Mouse (Mus musculus): ENCODE measurements at regions not wholly inside any gene's neighbourhood (a gene's known extent, or its start where the extent isn't known, plus 50 kb on each side); places are given as distances from the start of the nearest gene placed in this dataset.

- Histone ChIP-seq H3K36me3 (no peaks in the 10 kb centered on the region), H3K27ac (no peak overlapping the region), H3K27me3 (no peaks in the 10 kb centered on the region), H3K4me3 (no peak overlapping the region), H3K9ac (no peak overlapping the region), H3K4me1 (no peaks in the 10 kb centered on the region), H3K9me3 (no peaks in the 10 kb centered on the region), H3K4me2 (no peak overlapping the region)
- 73% methylated on average over 9 of the region's 9 CpGs for WGBS
- ATAC-seq (ENCODE audit: insufficient number of reproducible peaks, insufficient read depth, low FRiP score, low TSS enrichment, low read depth), result no peak
Observed at GRCm38 (mm10) chr8:92427801-92428200, 70.4 kb downstream of the Irx5 start.

GRCm38 (mm10) chr8:92437075-92437663, 79.7 kb downstream of the Irx5 start:
- no peaks in the 10 kb centered on the region for H3K36me3 ChIP-seq
- no peak overlapping the region for H3K4me3 ChIP-seq
- no peak for ATAC-seq (ENCODE audit: insufficient number of reproducible peaks, insufficient read depth, low FRiP score, low TSS enrichment, low read depth)
- H3K9ac ChIP-seq, result no peak overlapping the region
- 71% methylated on average over 15 of the region's 15 CpGs for WGBS
- H3K4me2 ChIP-seq, result no peak overlapping the region
- H3K4me1 ChIP-seq, result peaks cover 14% of the 10 kb centered on the region
- H3K27ac ChIP-seq, result no peak overlapping the region
- H3K27me3 ChIP-seq, result no peaks in the 10 kb centered on the region; the same call in 1 of the 2 replicates
- H3K9me3 ChIP-seq, result no peaks in the 10 kb centered on the region

GRCm38 (mm10) chr8:92438294-92438693, 80.9 kb downstream of the Irx5 start:
- H3K4me1 ChIP-seq, result peaks cover 14% of the 10 kb centered on the region
- H3K9me3 ChIP-seq, result no peaks in the 10 kb centered on the region
- no peak overlapping the region for H3K9ac ChIP-seq
- no peak for ATAC-seq (ENCODE audit: insufficient number of reproducible peaks, insufficient read depth, low FRiP score, low TSS enrichment, low read depth)
- no peak overlapping the region for H3K4me2 ChIP-seq
- WGBS, result 37% methylated on average over 9 of the region's 9 CpGs
- H3K27me3 ChIP-seq, result no peaks in the 10 kb centered on the region; the same call in 1 of the 2 replicates
- H3K27ac ChIP-seq, result no peak overlapping the region
- H3K4me3 ChIP-seq, result no peak overlapping the region
- H3K36me3 ChIP-seq, result no peaks in the 10 kb centered on the region

DNA sequence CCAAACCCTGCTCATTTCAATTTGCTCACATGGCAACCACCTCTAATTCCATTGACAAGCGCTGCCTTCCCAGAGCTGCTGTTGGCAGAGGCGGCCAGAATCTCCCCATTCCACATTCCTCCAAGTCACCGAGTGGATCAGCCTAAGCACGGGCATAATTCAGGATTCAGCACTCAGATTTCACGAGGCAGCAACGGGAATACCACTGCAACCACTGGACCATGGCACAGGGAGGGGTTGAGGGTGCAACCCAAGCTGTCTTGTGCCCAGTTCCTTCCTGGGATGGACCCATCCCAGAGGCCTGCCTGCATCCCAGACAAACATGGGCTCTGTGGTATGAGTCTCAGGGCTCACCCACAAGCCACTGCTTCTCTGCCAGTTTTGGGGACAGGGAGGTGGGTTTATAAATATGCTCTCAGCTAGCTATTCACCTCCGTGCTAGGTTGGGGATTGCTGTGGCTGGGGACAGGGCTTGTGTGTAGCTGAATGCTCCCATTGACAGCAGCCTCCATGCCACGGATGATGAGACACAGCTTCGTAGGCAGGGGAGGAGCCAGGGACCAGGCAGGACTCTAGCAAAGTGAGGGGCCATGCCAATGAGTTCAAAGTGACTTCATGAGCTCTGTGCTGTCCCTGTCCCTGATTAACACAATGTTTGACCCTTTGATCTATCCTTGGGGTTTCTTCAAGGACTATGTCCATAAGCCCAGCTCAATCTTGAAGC, 82.5 kb downstream of the Irx5 start:
- Histone ChIP-seq H3K4me1 (peaks cover 23% of the 10 kb centered on the region), H3K9me3 (no peaks in the 10 kb centered on the region), H3K27ac (peak overlapping the region; percentile 61; the same call in 1 of the 2 replicates), H3K4me3 (no peak overlapping the region), H3K9ac (no peak overlapping the region), H3K36me3 (no peaks in the 10 kb centered on the region), H3K4me2 (no peak overlapping the region), H3K27me3 (no peaks in the 10 kb centered on the region; the same call in 1 of the 2 replicates)
- ATAC-seq (ENCODE audit: insufficient number of reproducible peaks, insufficient read depth, low FRiP score, low TSS enrichment, low read depth), result peak; percentile 79
- WGBS, result 35% methylated on average over 9 of the region's 9 CpGs

DNA sequence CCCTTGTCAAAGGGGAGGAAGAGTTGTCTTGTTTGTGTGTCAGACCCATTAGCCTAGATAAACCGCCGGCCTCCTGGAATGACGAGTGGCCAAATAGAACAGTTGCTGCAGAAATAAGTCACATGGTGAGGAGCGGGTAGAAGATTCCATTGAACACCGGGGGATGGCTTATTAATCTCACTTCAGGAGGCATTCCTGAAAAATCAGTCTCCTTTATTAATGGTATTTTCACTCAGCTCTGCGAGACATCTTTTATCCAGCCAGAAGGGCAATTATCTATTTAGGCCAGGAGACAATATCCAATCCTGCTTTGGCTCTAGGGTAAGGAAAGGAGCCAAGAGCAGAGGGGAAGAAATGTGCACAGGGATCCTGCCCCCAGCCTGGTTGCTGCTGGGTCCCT, 84.7 kb downstream of the Irx5 start:
- no peaks in the 10 kb centered on the region for H3K36me3 ChIP-seq
- no peak overlapping the region for H3K27ac ChIP-seq
- H3K9me3 ChIP-seq, result no peaks in the 10 kb centered on the region
- ATAC-seq (ENCODE audit: insufficient number of reproducible peaks, insufficient read depth, low FRiP score, low TSS enrichment, low read depth), result no peak
- no peaks in the 10 kb centered on the region; the same call in 1 of the 2 replicates for H3K27me3 ChIP-seq
- no peak overlapping the region for H3K9ac ChIP-seq
- WGBS, result 79% methylated on average over 6 of the region's 6 CpGs
- peaks cover 23% of the 10 kb centered on the region for H3K4me1 ChIP-seq
- H3K4me3 ChIP-seq, result no peak overlapping the region
- no peak overlapping the region for H3K4me2 ChIP-seq

DNA sequence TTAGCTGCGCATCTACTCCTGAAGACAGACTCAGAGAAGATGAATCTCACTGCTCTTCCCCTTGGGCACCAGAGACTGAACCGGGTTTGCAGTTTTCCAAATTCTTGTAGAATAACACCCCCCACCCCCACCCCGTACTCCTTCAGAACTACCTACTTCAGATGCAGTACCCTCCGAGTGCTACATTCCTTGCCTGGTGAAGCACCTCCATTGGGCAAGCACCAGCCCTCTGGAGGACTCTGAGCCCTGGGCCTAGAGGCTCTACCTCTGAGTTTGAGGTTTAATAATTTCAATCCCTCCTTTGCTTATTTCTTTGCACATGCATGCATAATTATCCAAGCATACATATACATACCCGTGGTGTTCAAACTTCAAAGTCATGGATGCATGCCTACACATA, 101.9 kb downstream of the Irx5 start:
- no peak overlapping the region for H3K4me2 ChIP-seq
- H3K4me1 ChIP-seq, result peaks cover 4% of the 10 kb centered on the region; the same call in 1 of the 2 replicates
- H3K9me3 ChIP-seq, result no peaks in the 10 kb centered on the region
- H3K9ac ChIP-seq, result no peak overlapping the region
- no peak overlapping the region for H3K4me3 ChIP-seq
- ATAC-seq (ENCODE audit: insufficient number of reproducible peaks, insufficient read depth, low FRiP score, low TSS enrichment, low read depth), result no peak
- WGBS, result 79% methylated on average over 5 of the region's 5 CpGs
- H3K36me3 ChIP-seq, result no peaks in the 10 kb centered on the region
- no peak overlapping the region for H3K27ac ChIP-seq
- H3K27me3 ChIP-seq, result peaks cover 56% of the 10 kb centered on the region

- ATAC-seq (ENCODE audit: insufficient number of reproducible peaks, insufficient read depth, low FRiP score, low TSS enrichment, low read depth), result no peak
- peak overlapping the region; percentile 75 for H3K9ac ChIP-seq
- no peaks in the 10 kb centered on the region for H3K36me3 ChIP-seq
- peaks cover 4% of the 10 kb centered on the region; the same call in 1 of the 2 replicates for H3K4me1 ChIP-seq
- no peak overlapping the region for H3K27ac ChIP-seq
- H3K4me3 ChIP-seq, result peak overlapping the region; percentile 60
- H3K4me2 ChIP-seq, result peak overlapping the region; percentile 98
- under 1% methylated on average over 93 of the region's 93 CpGs for WGBS
- H3K9me3 ChIP-seq, result no peaks in the 10 kb centered on the region
- peaks cover 58% of the 10 kb centered on the region for H3K27me3 ChIP-seq
Observed at GRCm38 (mm10) chr8:92460129-92460953, 102.9 kb downstream of the Irx5 start.

DNA sequence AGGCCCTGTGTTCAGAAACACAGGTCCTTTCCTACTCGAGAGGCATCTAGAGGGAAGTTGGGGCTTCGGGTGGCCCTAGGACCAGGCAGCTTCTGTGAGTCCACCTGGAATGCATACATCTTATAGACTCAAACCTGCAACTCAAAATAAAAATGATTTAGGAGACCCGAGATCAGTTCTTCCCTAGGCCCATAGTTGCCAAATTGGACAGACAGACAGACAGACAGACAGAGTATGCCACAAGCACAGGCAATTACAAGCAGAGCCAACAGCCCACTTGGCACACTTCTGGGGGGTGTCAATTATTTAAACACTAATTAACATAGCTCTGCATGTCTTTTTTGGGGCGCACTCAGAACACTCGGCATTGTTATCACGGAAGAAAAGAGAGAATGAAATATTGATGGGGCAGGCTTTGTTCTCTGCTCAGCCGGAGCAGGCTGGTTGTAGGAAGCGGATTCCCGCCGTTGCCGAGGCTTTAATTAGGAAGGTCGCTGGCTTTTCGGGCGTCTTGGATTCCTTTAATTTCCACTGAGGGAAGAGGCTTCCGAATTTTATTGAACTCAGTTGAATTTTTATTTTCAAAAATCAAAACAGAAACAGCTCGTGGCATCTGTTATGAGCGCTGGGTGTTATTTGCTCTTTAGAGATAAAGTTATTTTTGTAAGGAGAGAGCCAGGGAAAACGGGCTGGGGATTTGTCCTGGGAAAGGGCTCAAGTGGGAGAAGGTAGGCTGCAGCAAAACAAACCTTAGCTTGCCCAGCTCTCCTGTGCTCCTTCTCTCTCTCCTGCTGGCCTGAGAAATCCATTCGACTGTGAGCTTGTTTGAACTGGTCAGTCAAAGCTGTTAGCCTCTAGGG, 111.9 kb downstream of the Irx5 start:
- peaks cover 3% of the 10 kb centered on the region for H3K4me1 ChIP-seq
- H3K4me2 ChIP-seq, result no peak overlapping the region
- H3K27me3 ChIP-seq, result peaks cover 37% of the 10 kb centered on the region
- no peak overlapping the region for H3K9ac ChIP-seq
- ATAC-seq (ENCODE audit: insufficient number of reproducible peaks, insufficient read depth, low FRiP score, low TSS enrichment, low read depth), result no peak
- no peaks in the 10 kb centered on the region for H3K36me3 ChIP-seq
- whole genome bisulfite sequencing, result 28% methylated on average over 19 of the region's 19 CpGs
- H3K27ac ChIP-seq, result no peak overlapping the region
- H3K4me3 ChIP-seq, result no peak overlapping the region
- no peaks in the 10 kb centered on the region for H3K9me3 ChIP-seq

DNA sequence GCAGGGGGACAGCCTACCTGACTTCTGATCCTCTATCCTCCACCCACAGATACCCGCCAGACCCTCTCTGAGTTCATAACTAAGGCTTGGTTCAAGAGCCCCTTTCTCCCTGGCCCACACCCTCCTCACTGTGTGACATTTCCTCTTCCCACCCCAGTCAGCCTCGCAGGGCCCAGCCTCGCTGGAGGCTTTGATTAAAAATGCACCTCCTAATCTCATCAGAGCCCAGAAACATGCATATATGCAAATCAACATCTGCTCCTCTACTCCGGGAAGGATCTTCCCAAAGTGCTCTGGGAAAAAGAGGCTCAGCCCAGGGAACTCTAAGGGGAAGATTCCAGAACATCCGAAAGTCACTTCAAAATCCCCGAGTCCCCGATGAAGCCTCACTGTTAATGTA, 114.8 kb downstream of the Irx5 start:
- no peak overlapping the region for H3K4me3 ChIP-seq
- H3K27ac ChIP-seq, result no peak overlapping the region
- H3K9ac ChIP-seq, result no peak overlapping the region
- peaks cover 3% of the 10 kb centered on the region for H3K4me1 ChIP-seq
- H3K9me3 ChIP-seq, result no peaks in the 10 kb centered on the region
- 0 out of 2 replicates have a peak, but pooled peaks have one; percentile 15 for ATAC-seq (ENCODE audit: insufficient number of reproducible peaks, insufficient read depth, low FRiP score, low TSS enrichment, low read depth)
- no peaks in the 10 kb centered on the region for H3K36me3 ChIP-seq
- peaks cover 34% of the 10 kb centered on the region for H3K27me3 ChIP-seq
- H3K4me2 ChIP-seq, result no peak overlapping the region
- WGBS, result 61% methylated on average over 7 of the region's 7 CpGs

- WGBS, result 60% methylated on average over 3 of the region's 3 CpGs
- Histone ChIP-seq H3K4me2 (no peak overlapping the region), H3K9me3 (no peaks in the 10 kb centered on the region), H3K4me1 (peaks cover 3% of the 10 kb centered on the region), H3K4me3 (no peak overlapping the region), H3K36me3 (no peaks in the 10 kb centered on the region), H3K27me3 (peaks cover 29% of the 10 kb centered on the region), H3K27ac (no peak overlapping the region), H3K9ac (no peak overlapping the region)
- no peak for ATAC-seq (ENCODE audit: insufficient number of reproducible peaks, insufficient read depth, low FRiP score, low TSS enrichment, low read depth)
Observed at GRCm38 (mm10) chr8:92472817-92473216, 115.4 kb downstream of the Irx5 start.

GRCm38 (mm10) chr8:92482393-92482792, 125.0 kb downstream of the Irx5 start:
- ATAC-seq (ENCODE audit: insufficient number of reproducible peaks, insufficient read depth, low FRiP score, low TSS enrichment, low read depth), result no peak
- H3K27me3 ChIP-seq, result peaks cover 3% of the 10 kb centered on the region; the same call in 1 of the 2 replicates
- H3K4me1 ChIP-seq, result peaks cover 11% of the 10 kb centered on the region; the same call in 1 of the 2 replicates
- H3K4me3 ChIP-seq, result no peak overlapping the region
- no peak overlapping the region for H3K4me2 ChIP-seq
- no peaks in the 10 kb centered on the region for H3K9me3 ChIP-seq
- H3K36me3 ChIP-seq, result no peaks in the 10 kb centered on the region
- H3K9ac ChIP-seq, result no peak overlapping the region
- no peak overlapping the region for H3K27ac ChIP-seq
- WGBS, result 75% methylated on average over 5 of the region's 5 CpGs

All from embryonic facial prominence, embryonic 13.5 days (tissue).